Mouse (Mus musculus): Measurements from ENCODE around the gene Gsto2.

Gene Gsto2

GRCm38 (mm10) chr19:47919126-47919965, 54.0 kb downstream of the Gsto2 start, which contains the start of the genes Cfap43 and Itprip:
Gene Cfap43, minus strand, starts transcription at chr19:47919287.
Gene Itprip, minus strand, starts transcription at chr19:47919299.
- peak; percentile 97 for DNase-seq (ENCODE audit: low read depth)

DNA sequence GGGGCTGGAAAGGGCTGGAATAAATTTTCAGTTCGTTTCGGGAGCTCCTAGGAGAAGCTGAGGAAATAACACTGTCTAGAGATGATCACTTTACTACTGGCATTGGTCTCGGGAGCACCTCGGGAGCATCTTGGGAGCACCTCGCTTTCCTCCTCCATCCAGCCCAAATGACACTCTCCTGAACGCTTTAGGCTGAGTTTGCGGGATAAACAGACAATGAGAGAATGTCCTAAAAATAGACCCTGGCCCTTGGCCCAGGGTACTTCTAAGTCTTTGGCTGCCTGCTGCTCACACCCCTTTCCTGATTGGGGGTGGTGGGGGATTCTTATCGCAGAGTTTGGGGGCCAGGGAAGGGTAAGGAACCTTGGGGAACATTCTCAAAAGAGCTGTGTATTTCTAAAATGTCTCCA, 54.6 kb downstream of the Gsto2 start:
- DNase-seq (ENCODE audit: low read depth), result no peak

- no peak for DNase-seq (ENCODE audit: low read depth)
Measured at GRCm38 (mm10) chr19:47925819-47926218, 60.5 kb downstream of the Gsto2 start.

DNA sequence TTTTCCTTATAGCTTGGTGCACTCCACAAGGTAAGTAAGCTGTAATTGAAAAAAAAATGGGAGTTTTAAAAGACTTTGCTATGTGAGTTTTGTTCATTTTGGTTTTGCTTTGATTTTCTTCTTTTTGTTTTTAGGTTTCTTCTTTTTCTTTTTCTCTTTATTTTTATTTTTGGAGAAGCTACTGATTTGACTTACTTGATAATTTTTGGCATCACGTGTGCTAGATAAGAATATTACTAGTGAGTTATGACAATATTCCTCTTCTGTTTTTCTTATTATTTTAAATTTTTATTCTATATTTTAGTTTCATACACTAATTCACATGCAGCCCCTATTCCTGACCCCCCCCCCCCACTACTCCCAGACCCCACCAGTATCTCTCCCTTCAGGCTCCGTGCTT, 61.7 kb downstream of the Gsto2 start:
- DNase-seq (ENCODE audit: low read depth), result no peak

GRCm38 (mm10) chr19:47929043-47929442, 63.7 kb downstream of the Gsto2 start:
- DNase-seq (ENCODE audit: low read depth), result no peak

- peak; percentile 71 for DNase-seq (ENCODE audit: low read depth)
Measured at GRCm38 (mm10) chr19:47931982-47932638, 66.8 kb downstream of the Gsto2 start.

GRCm38 (mm10) chr19:47934146-47934545, 68.8 kb downstream of the Gsto2 start:
- no peak for DNase-seq (ENCODE audit: low read depth)

DNA sequence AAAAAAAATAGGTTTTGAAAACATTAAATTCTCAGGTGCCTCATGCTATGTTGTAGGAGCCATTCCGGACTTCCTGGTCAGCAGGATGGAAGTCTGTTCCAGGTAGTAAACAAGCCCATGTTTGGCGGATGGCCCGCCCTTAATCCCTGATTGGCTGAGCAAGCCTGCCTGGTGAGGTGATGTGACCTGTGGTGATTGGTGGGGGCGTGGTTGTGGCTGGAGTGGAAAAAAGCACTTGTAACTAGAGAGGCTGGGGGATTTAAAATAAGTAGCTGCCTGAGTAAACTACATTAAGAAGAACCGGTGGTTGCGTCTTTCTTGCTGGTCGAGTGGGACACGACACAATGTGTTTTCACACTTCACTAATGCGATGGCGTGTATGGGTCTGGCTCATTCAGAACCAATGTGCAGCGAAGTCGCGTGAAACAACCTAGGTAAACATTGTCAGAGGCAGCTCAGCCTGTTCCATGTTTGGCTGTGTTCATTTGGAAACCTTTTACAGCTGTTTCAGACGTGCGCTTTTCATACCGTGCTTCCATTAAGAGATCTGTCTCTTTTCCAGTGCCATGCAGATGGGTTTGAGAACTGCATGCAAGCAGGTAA, 69.4 kb downstream of the Gsto2 start:
- DNase-seq (ENCODE audit: low read depth), result peak; percentile 26

- no peak for DNase-seq (ENCODE audit: low read depth)
Measured at GRCm38 (mm10) chr19:47935530-47935929, 70.2 kb downstream of the Gsto2 start.

All from 416B (cell line).